Mouse (Mus musculus) liver, postnatal 0 days (tissue): ENCODE results near the gene Gnrhr.

Source experiments
- CTCF ChIP-seq: sonication (generic); IDR thresholded peaks from 2 replicates; pipeline ENCODE4 v1.5.1; 2016; ENCODE audit warnings: antibody characterized with exemption, low read depth
- EP300 ChIP-seq: IDR thresholded peaks from 2 replicates; pipeline ENCODE4 v1.6.1; 2016; ENCODE audit warnings: antibody characterized with exemption, low read depth, mild to moderate bottlenecking

DNA sequence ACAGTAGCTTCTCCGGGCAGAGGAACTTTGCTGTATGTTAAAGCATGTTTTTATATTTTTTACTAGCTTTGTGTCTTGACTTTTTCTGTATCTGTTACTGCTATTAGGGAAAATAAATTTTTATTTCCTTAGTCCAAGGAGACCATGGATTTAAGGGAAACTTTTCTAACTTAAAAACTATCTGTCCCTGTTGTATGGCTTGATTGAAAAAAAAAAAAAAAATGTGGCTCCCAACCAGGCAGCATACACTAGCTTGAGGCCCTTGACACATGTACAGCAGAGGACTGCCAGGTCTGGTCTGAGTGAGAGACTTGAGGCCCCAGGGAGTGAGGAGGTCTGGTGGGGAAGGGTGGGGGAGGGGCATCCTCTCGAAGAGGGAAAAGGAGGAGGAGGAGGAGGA, 23.9 kb downstream of the Gnrhr start:
- TF ChIP-seq CTCF (no peak), EP300 (no peak)
